Comparison of ENCODE assay signal across 26 mouse cellular contexts in the genomic region with DNA sequence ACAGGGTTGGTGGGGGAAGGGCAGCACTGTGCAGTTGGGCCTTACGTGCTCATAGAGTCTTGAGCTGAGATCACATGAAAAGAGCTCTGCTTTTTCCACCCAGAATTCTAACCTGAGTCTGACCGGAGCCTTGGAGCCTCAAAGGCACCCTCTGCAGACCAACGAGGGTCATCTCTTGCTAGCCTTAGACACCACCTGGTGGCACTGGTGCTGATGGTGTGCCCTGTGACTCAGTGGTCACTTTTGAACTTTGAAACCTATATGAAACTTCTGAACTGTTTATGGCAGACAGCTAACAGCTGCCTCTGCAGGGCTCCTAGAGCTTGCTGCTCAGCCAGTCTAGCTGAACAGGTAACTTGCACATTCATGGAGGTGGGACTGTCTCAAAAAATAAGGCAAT.
A peak's percentile ranks its signal among the peaks of the same experiment; 100 is the strongest.
DNase-seq lines count a peak whose midpoint lies in the region; ATAC-seq and TF ChIP-seq lines count a peak whose summit lies in the region.
"Had no signal": no experiment of that assay in that cellular context is flagged by ENCODE, and none has a peak within 500 bp of the region (broad histone marks: within the 10 kb centered on the region; RNA-seq: fewer than 3 reads in every experiment).

No protein-coding gene starts in this region.

- peak; percentile 11; the same call in 1 of the 2 replicates for TF ChIP-seq CTCF in kidney, postnatal 0 days (IDR thresholded peaks at IDR 0.05; ENCODE audit: low read depth)
- peak; percentile 39 for TF ChIP-seq CTCF in lung, postnatal 0 days (IDR thresholded peaks at IDR 0.05)
- TF ChIP-seq CTCF in ES-Bruce4 (IDR thresholded peaks at IDR 0.05; ENCODE audit: low read depth, low read length), result peak; percentile 5
- TF ChIP-seq CTCF in stomach, postnatal 0 days (IDR thresholded peaks at IDR 0.05; ENCODE audit: low read depth), result peak; percentile 50

- ATAC-seq in kidney, postnatal 0 days (replicated peaks; ENCODE audit: low FRiP score, low read depth), result no peak
- no peak for ATAC-seq in lung, postnatal 0 days
- no peak for ATAC-seq in stomach, postnatal 0 days (ENCODE audit: low FRiP score, low TSS enrichment)
- ATAC-seq: forebrain, embryonic 14.5 days had no signal

- 68% methylated on average over 3 of the region's 3 CpGs for WGBS in kidney, postnatal 0 days
- 65% methylated on average over 3 of the region's 3 CpGs for WGBS in lung, postnatal 0 days
- 82% methylated on average over 3 of the region's 3 CpGs for WGBS in stomach, postnatal 0 days

- no peak overlapping the region for H3K4me3 ChIP-seq in kidney, postnatal 0 days (replicated peaks; ENCODE audit: low read depth, low read length)
- no peak overlapping the region for H3K4me3 ChIP-seq in lung, postnatal 0 days (ENCODE audit: low read depth, low read length)
- no peak overlapping the region for H3K4me3 ChIP-seq in ES-Bruce4 (ENCODE audit: low read depth, low read length)
- H3K4me3 ChIP-seq in stomach, postnatal 0 days (ENCODE audit: low read depth, low read length), result no peak overlapping the region
- H3K4me3 ChIP-seq: embryonic facial prominence, embryonic 13.5 days; erythroblast, embryonic 14.5 days; hindbrain, embryonic 15.5 days; liver, embryonic 13.5 days; megakaryocyte, embryonic 14.5 days; stomach, embryonic 15.5 days had no signal

- TF ChIP-seq EP300 in lung, postnatal 0 days (IDR thresholded peaks at IDR 0.05), result no peak
- TF ChIP-seq EP300 in ES-Bruce4 (IDR thresholded peaks at IDR 0.05; ENCODE audit: insufficient read depth, low read depth, low read length), result no peak
- no peak for TF ChIP-seq EP300 in stomach, postnatal 0 days (optimal IDR thresholded peaks at IDR 0.05)

- no peak for TF ChIP-seq POLR2A in ES-Bruce4 (IDR thresholded peaks at IDR 0.05; ENCODE audit: insufficient read depth, low read length)

- H3K27ac ChIP-seq in kidney, postnatal 0 days, result no peak overlapping the region
- H3K27ac ChIP-seq in lung, postnatal 0 days (ENCODE audit: low read length), result no peak overlapping the region
- H3K27ac ChIP-seq in ES-Bruce4 (ENCODE audit: insufficient read depth, low read length), result no peak overlapping the region
- no peak overlapping the region for H3K27ac ChIP-seq in stomach, postnatal 0 days (replicated peaks)
- H3K27ac ChIP-seq: embryonic facial prominence, embryonic 13.5 days; hindbrain, embryonic 15.5 days; liver, embryonic 13.5 days; stomach, embryonic 15.5 days had no signal

- no peaks in the 10 kb centered on the region for H3K36me3 ChIP-seq in kidney, postnatal 0 days (ENCODE audit: insufficient read depth, low read length)
- H3K36me3 ChIP-seq in lung, postnatal 0 days (ENCODE audit: insufficient read depth, low read length), result no peaks in the 10 kb centered on the region
- H3K36me3 ChIP-seq in ES-Bruce4 (ENCODE audit: control insufficient read depth, insufficient read depth, low read length, poor library complexity, severe bottlenecking), result no peaks in the 10 kb centered on the region
- no peaks in the 10 kb centered on the region for H3K36me3 ChIP-seq in stomach, postnatal 0 days (ENCODE audit: control insufficient read depth, insufficient read depth, low read length)
- H3K36me3 ChIP-seq: embryonic facial prominence, embryonic 13.5 days; hindbrain, embryonic 15.5 days; liver, embryonic 13.5 days; stomach, embryonic 15.5 days had no signal

- H3K4me1 ChIP-seq in kidney, postnatal 0 days (replicated peaks; ENCODE audit: insufficient read depth, low read length), result 0 out of 2 replicates have a peak, but pooled peaks cover 3% of the 10 kb centered on the region
- H3K4me1 ChIP-seq in lung, postnatal 0 days (ENCODE audit: insufficient read depth, low read depth, low read length), result peaks cover 3% of the 10 kb centered on the region
- peaks cover 3% of the 10 kb centered on the region for H3K4me1 ChIP-seq in ES-Bruce4 (ENCODE audit: control insufficient read depth, insufficient read depth, low read length)
- H3K4me1 ChIP-seq in stomach, postnatal 0 days (replicated peaks; ENCODE audit: control insufficient read depth, insufficient read depth), result 0 out of 2 replicates have a peak, but pooled peaks cover 8% of the 10 kb centered on the region
- H3K4me1 ChIP-seq: liver, embryonic 13.5 days had no signal

- no peaks in the 10 kb centered on the region for H3K27me3 ChIP-seq in kidney, postnatal 0 days (ENCODE audit: insufficient read depth, low read length)
- no peaks in the 10 kb centered on the region for H3K27me3 ChIP-seq in lung, postnatal 0 days (replicated peaks; ENCODE audit: insufficient read depth, low read length)
- no peaks in the 10 kb centered on the region for H3K27me3 ChIP-seq in ES-Bruce4 (ENCODE audit: control insufficient read depth, insufficient read depth, low read length, poor library complexity, severe bottlenecking)
- no peaks in the 10 kb centered on the region for H3K27me3 ChIP-seq in stomach, postnatal 0 days (ENCODE audit: control insufficient read depth, insufficient read depth, low read length)
- H3K27me3 ChIP-seq: hindbrain, embryonic 15.5 days had no signal

- H3K4me2 ChIP-seq in kidney, postnatal 0 days (ENCODE audit: low read length), result no peak overlapping the region
- H3K4me2 ChIP-seq in lung, postnatal 0 days (replicated peaks; ENCODE audit: low read depth, low read length), result no peak overlapping the region
- H3K4me2 ChIP-seq in stomach, postnatal 0 days (replicated peaks; ENCODE audit: low read depth), result no peak overlapping the region
- H3K4me2 ChIP-seq: embryonic facial prominence, embryonic 13.5 days; hindbrain, embryonic 15.5 days; liver, embryonic 13.5 days; stomach, embryonic 15.5 days had no signal

- H3K9ac ChIP-seq in kidney, postnatal 0 days (ENCODE audit: low read depth, low read length), result no peak overlapping the region
- H3K9ac ChIP-seq in lung, postnatal 0 days (replicated peaks; ENCODE audit: low read depth), result no peak overlapping the region
- no peak overlapping the region for H3K9ac ChIP-seq in ES-Bruce4 (ENCODE audit: low read depth, poor library complexity, severe bottlenecking)
- no peak overlapping the region for H3K9ac ChIP-seq in stomach, postnatal 0 days (ENCODE audit: low read length)
- H3K9ac ChIP-seq: embryonic facial prominence, embryonic 13.5 days; hindbrain, embryonic 15.5 days; liver, embryonic 13.5 days; stomach, embryonic 15.5 days had no signal

- DNase-seq in kidney, postnatal 0 days (ENCODE audit: low spot score), result no peak
- no peak for DNase-seq in kidney, adult 11 months
- DNase-seq in lung, postnatal 0 days (ENCODE audit: low spot score), result no peak
- no peak for DNase-seq in lung, adult 18-20 months
- DNase-seq in stomach, postnatal 0 days (ENCODE audit: low spot score), result no peak
- no peak for DNase-seq in B cell, adult 2 months
- DNase-seq: adrenal gland, postnatal 25 days; cerebellum, adult 8-10 months; cerebellum, postnatal 36 days; embryo, embryonic 11 days; gastrocnemius, postnatal 36 days; kidney, postnatal 10 days; liver, embryonic 13.5 days; lung, postnatal 10 days; midbrain, embryonic 14.5 days; right cerebral cortex, adult 18-20 months; right cerebral cortex, postnatal 4 days; thymus, adult 18-20 months; thymus, postnatal 36 days had no signal

- H3K9me3 ChIP-seq in kidney, postnatal 0 days (replicated peaks; ENCODE audit: low read length), result no peaks in the 10 kb centered on the region
- no peaks in the 10 kb centered on the region for H3K9me3 ChIP-seq in lung, postnatal 0 days (ENCODE audit: low read length)
- no peaks in the 10 kb centered on the region for H3K9me3 ChIP-seq in ES-Bruce4 (replicated peaks; ENCODE audit: control insufficient read depth, insufficient read depth, low read length, poor library complexity, severe bottlenecking)
- no peaks in the 10 kb centered on the region for H3K9me3 ChIP-seq in stomach, postnatal 0 days (ENCODE audit: control insufficient read depth, low read length)
- H3K9me3 ChIP-seq: embryonic facial prominence, embryonic 13.5 days; hindbrain, embryonic 15.5 days; liver, embryonic 13.5 days; stomach, embryonic 15.5 days had no signal
